Mouse (Mus musculus): ENCODE data around the gene Abraxas2.
A peak's percentile ranks its signal among the peaks of the same experiment; 100 is the strongest.

Gene Abraxas2

DNA sequence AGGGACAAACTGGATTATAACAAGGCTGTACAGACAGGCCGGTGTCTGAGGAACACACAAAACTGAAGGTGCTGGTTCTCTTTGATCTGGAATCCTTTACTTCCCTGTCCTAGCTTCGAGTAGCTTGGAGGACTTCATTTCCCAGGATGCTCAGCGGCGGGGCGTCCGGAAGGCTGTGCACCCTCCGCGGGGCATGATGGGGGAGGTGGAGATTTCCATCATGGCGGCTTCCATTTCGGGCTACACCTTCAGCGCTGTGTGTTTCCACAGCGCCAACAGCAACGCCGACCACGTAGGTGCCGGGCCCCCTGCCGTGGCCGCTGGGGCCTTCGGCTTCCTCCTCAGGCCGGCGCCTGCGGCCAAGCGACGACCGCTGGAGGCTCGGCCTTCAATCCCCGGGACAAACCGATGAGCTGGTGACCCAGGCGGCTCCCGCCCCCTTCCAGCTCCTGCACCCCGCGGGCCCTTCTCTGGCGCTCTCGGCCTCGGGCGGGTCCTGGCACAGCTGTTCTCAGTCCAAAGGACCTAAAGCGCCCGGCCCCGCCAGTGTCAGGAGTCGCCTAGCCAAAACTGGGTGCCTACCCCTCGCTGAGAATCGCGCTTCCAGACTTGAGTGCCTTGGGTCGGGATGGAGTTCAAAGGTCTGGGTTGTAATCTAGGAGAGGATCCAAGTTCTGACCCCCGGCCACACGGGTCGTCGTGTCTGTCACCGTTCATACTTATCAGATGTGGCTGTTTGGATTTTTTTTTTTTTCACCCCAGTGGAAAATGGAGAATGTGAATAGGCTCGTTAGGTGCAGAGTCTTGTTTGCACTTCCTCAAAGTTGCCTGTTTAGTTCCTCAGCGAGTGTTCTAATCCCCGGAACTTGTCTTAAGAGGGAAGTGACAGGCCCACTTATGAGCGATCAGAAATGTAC is at the start of gene Abraxas2:
Abraxas2 (plus strand) TSS at position 184 of the 917 bp plus-strand sequence.
- peak; percentile 77 to 86 for DNase-seq (ENCODE audit: low spot score in 2 of 2)

- no peak for DNase-seq (ENCODE audit: low spot score in 2 of 2)
Observed at GRCm38 (mm10) chr7:132809721-132810120, 49.3 kb upstream of the Abraxas2 start.

GRCm38 (mm10) chr7:132810368-132810767 is 48.7 kb upstream of the Abraxas2 start:
- DNase-seq (ENCODE audit: low spot score in 2 of 2): no peak

GRCm38 (mm10) chr7:132810879-132811278 is 48.1 kb upstream of the Abraxas2 start:
- peak; percentile 78 to 88 for DNase-seq (ENCODE audit: low spot score in 2 of 2)

- peak; percentile 36 to 40 for DNase-seq (ENCODE audit: low spot score in 2 of 2)
Observed at GRCm38 (mm10) chr7:132811716-132812618, 47.1 kb upstream of the Abraxas2 start.

GRCm38 (mm10) chr7:132812619-132813415 is 46.2 kb upstream of the Abraxas2 start:
- DNase-seq (ENCODE audit: low spot score in 2 of 2): peak in 1 of 2 experiments; percentile 55

DNA sequence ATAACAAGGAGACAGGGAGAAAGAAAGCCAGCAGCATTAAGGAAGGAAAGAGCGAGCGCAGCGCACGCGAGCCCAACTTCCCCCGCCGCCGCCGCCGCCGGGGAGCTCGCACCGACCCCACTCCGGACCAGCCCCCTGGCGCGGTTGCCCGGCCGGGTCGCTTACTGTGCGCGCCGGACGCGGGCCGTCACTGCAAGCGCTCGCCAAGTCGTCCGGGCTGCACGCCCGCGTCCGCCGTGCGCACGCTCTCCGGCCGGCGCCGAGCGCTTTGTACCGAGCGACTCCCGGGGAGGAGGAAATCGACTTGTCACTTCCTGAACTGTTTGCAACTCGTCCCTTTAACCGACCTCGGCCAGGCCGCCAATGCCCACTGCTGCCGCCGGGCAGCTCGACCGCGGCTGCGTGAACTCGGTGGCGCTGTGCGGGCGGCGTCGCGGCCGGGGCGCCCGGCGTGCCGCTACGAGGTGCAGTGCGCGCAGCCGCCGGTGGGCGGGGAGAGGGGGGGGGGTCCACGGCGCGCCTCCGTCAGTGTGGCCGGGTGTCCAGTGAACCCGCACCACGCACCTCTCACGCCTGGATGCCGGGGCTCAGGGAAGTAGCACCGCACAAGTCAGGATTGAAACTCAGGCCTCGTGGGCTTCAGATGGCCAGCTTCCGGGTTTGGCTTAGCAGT is 45.5 kb upstream of the Abraxas2 start, which contains the start of gene Fam53b:
Fam53b (minus strand) TSS at position 471 of the 673 bp plus-strand sequence.
- peak; percentile 52 to 57 for DNase-seq (ENCODE audit: low spot score in 2 of 2)

DNA sequence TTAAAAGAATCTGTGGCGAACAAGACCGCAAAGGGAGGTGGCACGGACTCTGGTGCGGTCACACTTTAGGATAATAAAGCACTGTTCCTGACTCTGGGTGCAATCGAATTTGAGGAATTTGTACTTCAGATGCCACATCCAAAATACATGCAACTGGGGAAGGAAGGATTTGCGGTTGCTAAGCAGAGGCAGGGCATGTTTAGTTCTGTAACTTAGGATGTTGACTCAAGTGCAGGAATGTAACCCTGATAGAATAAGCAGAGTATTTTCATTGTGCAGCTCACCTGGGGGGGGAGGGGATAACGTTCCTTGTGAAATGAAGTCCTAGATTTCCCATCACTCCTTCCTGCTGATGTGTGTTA is 45.0 kb upstream of the Abraxas2 start:
- DNase-seq (ENCODE audit: low spot score in 2 of 2): no peak

- DNase-seq (ENCODE audit: low spot score in 2 of 2): no peak
Observed at GRCm38 (mm10) chr7:132815081-132815480, 43.9 kb upstream of the Abraxas2 start.

DNA sequence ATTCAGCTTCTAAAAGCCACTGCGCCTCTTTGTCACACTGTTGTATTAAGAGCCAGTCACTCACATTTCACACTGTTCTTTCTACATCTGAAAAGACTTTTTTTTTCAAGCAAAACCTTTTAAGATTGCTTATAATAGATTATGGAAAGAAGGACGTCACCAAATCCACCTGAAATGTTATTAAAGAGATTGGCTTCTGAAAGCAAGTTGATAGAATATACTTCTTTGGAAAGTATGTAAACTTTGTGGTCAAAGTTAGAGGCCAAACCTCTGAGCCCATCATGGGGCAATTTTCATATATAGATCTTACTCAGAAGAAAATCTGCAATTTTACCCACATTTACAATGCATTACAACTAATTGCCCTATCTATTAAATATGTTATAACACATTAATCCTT is 42.5 kb upstream of the Abraxas2 start:
- no peak for DNase-seq (ENCODE audit: low spot score in 2 of 2)

- no peak for DNase-seq (ENCODE audit: low spot score in 2 of 2)
Observed at GRCm38 (mm10) chr7:132817056-132817455, 42.0 kb upstream of the Abraxas2 start.

GRCm38 (mm10) chr7:132820692-132821091 is 38.3 kb upstream of the Abraxas2 start:
- no peak for DNase-seq (ENCODE audit: low spot score in 2 of 2)

DNA sequence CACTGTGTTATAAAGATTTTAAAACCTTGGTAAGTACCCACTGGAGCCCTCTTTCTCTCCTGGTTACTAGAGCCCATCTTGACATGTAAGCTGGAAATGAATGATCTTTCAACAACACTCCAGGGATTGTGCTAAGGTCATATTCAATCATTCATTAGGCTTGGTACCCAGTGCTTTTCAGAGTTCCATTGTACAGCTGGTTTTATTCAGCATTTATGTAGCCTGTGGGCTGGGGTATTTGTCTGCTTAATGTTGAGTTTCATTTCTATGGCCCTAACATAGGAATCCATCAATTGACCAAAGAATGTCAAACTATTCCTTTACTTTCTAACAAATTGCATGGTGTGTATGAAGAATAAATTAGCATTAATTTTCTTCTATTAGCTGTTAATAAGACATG is 35.2 kb upstream of the Abraxas2 start:
- DNase-seq (ENCODE audit: low spot score in 2 of 2): no peak

DNA sequence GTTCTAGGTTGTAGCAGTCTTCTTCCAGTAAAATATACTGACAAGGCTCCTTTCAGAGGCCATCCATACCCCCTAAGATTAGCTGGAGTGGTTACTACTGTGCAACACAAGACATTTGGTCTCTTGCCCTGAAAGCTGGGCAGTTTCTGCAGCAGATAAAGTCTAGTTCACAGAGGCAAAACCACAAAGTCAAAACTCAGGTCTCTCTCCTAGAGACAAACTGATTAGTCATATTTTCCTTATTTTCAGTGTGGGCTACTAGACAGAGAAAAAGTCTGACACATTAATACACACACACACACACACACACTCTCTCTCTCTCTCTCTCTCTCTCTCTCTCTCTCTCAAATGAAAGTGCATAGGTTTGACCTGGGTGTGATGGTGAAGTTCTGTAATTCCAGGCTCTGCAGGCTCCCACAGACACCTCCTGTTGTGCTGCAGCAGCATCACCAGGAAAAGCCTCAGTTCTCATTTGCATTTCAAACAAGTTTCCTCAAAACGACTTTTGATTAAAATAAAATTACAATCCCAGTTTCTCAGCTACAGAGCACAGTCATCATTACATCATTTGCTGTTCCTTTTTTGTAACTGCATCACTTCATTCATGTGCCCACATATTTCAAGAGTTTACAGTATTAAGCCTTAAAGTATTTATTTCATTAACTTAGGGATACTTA is 34.5 kb upstream of the Abraxas2 start:
- DNase-seq (ENCODE audit: low spot score in 2 of 2): no peak

GRCm38 (mm10) chr7:132830955-132831354 is 28.1 kb upstream of the Abraxas2 start:
- no peak for DNase-seq (ENCODE audit: low spot score in 2 of 2)

GRCm38 (mm10) chr7:132841287-132841686 is 17.7 kb upstream of the Abraxas2 start:
- DNase-seq (ENCODE audit: low spot score in 2 of 2): no peak

DNA sequence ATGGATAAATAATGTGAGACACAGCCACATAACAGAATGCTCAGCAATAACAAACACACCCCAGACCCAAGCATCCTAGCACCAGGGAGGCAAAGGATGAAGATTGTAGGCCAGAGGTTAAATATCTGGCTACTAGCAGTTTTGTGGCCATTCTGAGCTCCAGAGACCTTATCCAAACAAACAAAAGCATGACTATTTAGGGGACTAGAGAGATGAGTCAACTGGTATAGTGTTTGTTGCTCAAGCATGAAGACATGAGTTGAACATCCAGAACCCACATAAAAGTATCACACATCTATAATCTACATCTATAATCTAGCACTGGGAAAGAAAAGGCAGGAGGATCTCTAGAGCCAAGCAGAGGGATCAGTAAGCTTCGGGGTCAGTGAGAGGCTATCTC is 16.6 kb upstream of the Abraxas2 start:
- DNase-seq (ENCODE audit: low spot score in 2 of 2): no peak

GRCm38 (mm10) chr7:132843152-132843551 is 15.9 kb upstream of the Abraxas2 start:
- peak; percentile 3 to 26 for DNase-seq (ENCODE audit: low spot score in 2 of 2)

- DNase-seq (ENCODE audit: low spot score in 2 of 2): peak; percentile 82 to 85
Observed at GRCm38 (mm10) chr7:132852173-132852844, 6.7 kb upstream of the Abraxas2 start, which contains the start of gene Eef1akmt2. Gene Eef1akmt2, minus strand, starts transcription at chr7:132852673.

DNA sequence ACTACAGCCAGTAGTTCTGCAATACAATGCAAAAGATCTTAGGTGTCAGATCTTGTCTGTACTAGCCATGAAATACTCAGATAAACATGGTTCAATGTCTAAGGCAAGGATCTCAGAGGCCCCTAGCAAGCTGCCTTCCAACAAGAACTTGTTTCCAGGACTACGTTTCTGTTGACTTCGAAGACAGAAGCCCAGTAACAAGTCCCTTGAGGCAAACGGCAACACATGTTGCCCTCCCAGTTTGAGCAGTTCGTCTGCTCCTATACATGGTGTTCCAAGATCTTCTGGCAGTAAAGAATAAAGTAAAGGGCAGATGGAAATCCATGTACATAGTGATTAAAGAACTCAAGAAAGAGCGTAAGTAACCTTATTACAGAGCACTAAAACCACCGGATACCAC is 5.7 kb upstream of the Abraxas2 start:
- DNase-seq (ENCODE audit: low spot score in 2 of 2): no peak
